Mouse (Mus musculus): ENCODE data around the gene Scn5a.

DNA sequence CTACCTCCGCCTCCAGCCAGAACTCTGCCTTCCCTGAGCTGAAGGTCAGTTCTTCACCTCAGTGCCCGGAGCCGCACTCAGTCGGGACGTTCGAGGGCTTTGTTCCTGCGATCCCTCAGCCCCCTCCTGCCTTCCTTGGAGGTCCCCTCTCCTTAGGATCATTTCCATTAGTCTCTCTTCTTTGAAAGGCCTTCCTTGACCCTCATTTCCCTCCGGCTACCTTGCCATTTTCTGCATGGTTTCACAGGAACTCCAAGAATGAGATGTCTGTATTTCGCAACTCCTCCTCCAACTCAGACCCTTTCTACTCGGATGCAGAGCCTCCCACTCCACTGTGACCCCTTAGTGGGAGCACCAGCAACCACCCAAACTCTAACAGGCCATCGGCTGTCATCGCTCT lies 31.3 kb downstream of the Scn5a start:
- no peak for TF ChIP-seq CTCF (conservative IDR thresholded peaks at IDR 0.05 in 1 of 2, IDR thresholded peaks at IDR 0.05 in 1 of 2; ENCODE audit: low read depth in 2 of 2, low read length in 2 of 2)
- no peak for TF ChIP-seq HCFC1 (IDR thresholded peaks at IDR 0.05; ENCODE audit: low read depth, low read length)

Data from CH12.LX (cell line).